Mouse (Mus musculus): ENCODE data around the gene Gm6034.
"Not testable (repeated sequence)": the region's sequence is repeated elsewhere in the genome, so short reads cannot be mapped to it uniquely, and the experiment has no call there.

Gene Gm6034

GRCm38 (mm10) chr17:36082519-36083232, 39.9 kb downstream of the Gm6034 start:
- DNase-seq (ENCODE audit: low spot score in 2 of 2): not testable (repeated sequence)

- peak; percentile 18 to 24 for DNase-seq (ENCODE audit: low spot score in 2 of 2)
Observed at GRCm38 (mm10) chr17:36083266-36083869, 40.6 kb downstream of the Gm6034 start.

GRCm38 (mm10) chr17:36083870-36084451, 41.2 kb downstream of the Gm6034 start:
- no peak for DNase-seq (ENCODE audit: low spot score in 2 of 2)

GRCm38 (mm10) chr17:36085976-36086375, 43.2 kb downstream of the Gm6034 start:
- DNase-seq (ENCODE audit: low spot score in 2 of 2): not testable (repeated sequence)

- DNase-seq (ENCODE audit: low spot score in 2 of 2): not testable (repeated sequence)
Observed at GRCm38 (mm10) chr17:36091933-36092332, 49.2 kb downstream of the Gm6034 start.

GRCm38 (mm10) chr17:36092520-36092919, 49.8 kb downstream of the Gm6034 start:
- DNase-seq (ENCODE audit: low spot score in 2 of 2): not testable (repeated sequence)

GRCm38 (mm10) chr17:36093936-36094335, 51.2 kb downstream of the Gm6034 start:
- no peak for DNase-seq (ENCODE audit: low spot score in 2 of 2)

- not testable (repeated sequence) for DNase-seq (ENCODE audit: low spot score in 2 of 2)
Observed at GRCm38 (mm10) chr17:36099603-36100002, 56.8 kb downstream of the Gm6034 start.

- DNase-seq (ENCODE audit: low spot score in 2 of 2): not testable (repeated sequence)
Observed at GRCm38 (mm10) chr17:36102091-36102490, 59.3 kb downstream of the Gm6034 start.

Measured in heart, adult 9 months (tissue).